Mouse (Mus musculus) adipocyte (in vitro differentiated cells): ENCODE measurements around the gene Cdkn1a.
"Not testable (repeated sequence)": the region's sequence is repeated elsewhere in the genome, so short reads cannot be mapped to it uniquely, and the experiment has no call there.

Experiments used
- DNase-seq: peaks from one replicate; pipeline ENCODE4 v3.0.0-alpha.2; 2016; ENCODE audit warnings: low spot score

Cdkn1a gene

DNA sequence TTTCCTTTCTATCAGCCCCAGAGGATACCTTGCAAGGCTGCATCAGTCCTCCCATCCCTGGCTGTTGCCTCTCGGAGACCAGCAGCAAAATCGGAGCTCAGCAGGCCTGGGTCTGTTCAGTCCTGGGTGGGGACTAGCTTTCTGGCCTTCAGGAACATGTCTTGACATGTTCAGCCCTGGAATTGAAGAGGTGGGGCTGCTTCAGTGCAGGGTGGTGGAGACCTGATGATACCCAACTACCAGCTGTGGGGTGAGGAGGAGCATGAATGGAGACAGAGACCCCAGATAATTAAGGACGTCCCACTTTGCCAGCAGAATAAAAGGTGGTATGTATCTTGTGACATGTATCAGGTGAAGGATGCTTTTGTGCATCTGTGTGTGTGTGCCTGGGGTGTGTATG lies at the start of gene Cdkn1a:
Gene Cdkn1a, plus strand, starts transcription at position 201 of the 400 bp plus-strand sequence.
- DNase-seq, result no peak

- DNase-seq, result not testable (repeated sequence)
Observed at GRCm38 (mm10) chr17:29041632-29042031, 49.1 kb upstream of the Cdkn1a start.

GRCm38 (mm10) chr17:29042569-29042968 lies 48.2 kb upstream of the Cdkn1a start:
- no peak for DNase-seq

GRCm38 (mm10) chr17:29043583-29043982 lies 47.2 kb upstream of the Cdkn1a start:
- DNase-seq, result no peak

- DNase-seq, result peak; percentile 26
Observed at GRCm38 (mm10) chr17:29044146-29044924, 46.4 kb upstream of the Cdkn1a start.

- peak; percentile 94 for DNase-seq
Observed at GRCm38 (mm10) chr17:29044925-29045319, 45.9 kb upstream of the Cdkn1a start.

DNA sequence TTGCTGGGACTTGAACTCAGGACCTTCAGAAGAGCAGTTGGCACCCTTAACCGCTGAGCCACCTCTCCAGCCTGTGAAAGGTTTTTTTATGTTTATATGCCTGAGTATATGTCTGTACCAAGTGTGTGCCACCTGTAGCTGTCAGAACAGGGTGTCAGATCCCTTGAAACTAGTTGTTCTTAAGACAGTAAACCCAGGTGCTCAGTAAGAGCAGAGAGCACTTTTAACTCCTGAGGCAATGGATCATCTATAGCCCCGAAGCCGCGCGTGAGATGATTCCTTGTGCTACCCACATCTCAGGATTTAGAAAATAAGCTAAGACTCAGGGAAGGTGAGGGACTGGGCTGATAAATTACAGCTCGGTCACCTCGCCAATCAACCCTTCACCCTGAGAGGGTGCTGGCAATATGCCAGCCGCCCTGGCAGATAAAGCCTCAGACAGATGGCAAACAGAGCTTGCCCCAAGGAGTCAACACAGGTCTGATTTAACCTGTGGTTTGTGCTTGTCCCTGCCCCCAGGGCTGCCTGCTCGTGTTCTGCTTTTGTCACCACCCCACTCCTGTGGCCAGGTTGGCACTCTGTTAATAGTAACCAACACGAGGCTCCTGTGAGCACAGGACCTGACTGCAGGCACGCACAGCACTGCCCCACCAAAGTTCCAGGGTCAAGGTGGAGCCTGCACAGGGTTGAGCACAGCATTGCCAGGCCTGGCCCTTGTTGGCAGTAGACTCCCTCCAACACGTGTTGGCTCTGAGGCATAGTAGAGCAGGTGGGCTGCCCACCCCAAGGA lies 44.8 kb upstream of the Cdkn1a start:
- DNase-seq, result peak; percentile 63

GRCm38 (mm10) chr17:29046863-29047262 lies 43.9 kb upstream of the Cdkn1a start:
- DNase-seq, result no peak

GRCm38 (mm10) chr17:29047697-29048514 lies 42.9 kb upstream of the Cdkn1a start:
- DNase-seq, result no peak

GRCm38 (mm10) chr17:29048748-29049507 lies 41.8 kb upstream of the Cdkn1a start:
- DNase-seq, result peak; percentile 90

DNA sequence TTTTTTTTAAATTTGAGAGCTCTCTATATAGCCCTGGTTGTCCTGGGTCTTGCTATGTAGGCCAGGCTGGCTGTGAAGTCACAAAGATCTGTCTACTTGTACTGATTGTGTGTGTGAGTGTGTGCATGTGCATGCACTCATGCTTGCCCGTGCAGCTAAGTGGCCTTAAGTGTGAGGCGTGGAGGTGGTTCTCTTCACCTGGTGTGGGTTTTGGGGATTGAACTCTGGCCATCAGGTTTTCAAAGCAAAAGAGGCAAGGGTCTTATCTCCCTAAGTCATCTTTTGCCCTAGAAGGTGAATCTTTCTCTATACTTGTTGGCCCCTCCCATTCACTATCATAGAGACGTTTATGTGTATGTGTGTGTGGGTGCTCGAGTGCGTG lies 41.3 kb upstream of the Cdkn1a start:
- DNase-seq, result no peak

DNA sequence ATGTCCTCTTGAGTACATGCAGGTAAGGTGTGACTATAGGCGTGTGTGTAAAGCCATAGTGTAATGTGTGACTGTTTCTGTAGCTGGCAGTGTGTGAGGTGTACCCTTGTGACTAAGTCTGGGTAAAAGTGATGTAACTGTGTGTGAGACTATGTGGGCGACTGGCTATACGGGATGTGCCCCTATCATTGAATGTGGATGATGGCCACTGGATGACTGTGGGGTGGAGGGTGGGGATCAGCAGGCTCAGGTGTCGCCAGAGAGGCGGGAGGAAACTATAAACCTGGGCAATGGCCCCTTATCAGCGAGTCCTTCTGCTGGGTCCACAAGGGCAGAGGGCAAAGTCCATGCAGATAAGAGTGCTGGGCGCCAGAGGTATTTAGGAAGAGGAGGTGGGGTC lies 40.9 kb upstream of the Cdkn1a start:
- DNase-seq, result no peak

DNA sequence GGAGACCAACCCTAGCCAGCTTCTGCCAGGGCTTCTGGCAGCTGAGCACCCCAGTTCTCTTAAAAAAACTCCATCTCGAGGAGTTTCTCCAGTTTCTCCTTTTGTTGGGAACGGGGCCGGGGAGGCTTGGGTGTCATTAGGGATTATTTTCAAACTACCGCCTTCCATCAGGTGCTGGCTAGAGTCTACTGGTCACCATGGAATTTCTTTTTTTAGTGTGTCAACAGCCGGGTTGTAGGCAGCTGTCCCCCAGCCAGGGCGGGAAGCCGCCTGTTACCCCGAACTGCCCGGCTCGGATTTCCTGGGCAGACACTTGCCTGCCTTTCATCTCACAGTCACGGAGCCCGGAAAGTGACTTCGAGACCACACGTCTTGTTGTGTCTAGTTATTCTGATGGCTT lies 40.0 kb upstream of the Cdkn1a start:
- DNase-seq, result no peak

- DNase-seq, result no peak
Observed at GRCm38 (mm10) chr17:29053067-29053466, 37.7 kb upstream of the Cdkn1a start.

DNA sequence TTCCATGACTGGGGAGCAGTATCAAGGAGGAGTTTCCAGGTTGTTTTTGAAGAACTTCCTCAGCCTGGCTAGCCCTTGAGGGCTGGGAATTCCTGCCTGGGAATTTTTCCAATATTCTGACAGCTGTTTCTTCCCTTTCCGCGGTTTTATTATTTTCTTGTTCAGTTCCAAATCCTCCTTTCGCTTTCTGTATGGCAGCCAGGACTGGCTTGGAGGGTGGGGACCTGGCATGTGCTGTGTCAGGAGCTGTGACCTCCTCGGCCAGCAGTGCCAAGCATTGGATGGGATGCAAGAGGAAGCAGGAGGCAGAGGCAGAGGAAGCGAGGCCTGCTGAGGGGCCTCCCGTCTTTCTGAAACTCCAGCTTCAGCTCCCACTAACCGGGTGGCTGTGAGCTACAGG lies 36.9 kb upstream of the Cdkn1a start:
- peak; percentile 95 for DNase-seq

GRCm38 (mm10) chr17:29054429-29054828 lies 36.3 kb upstream of the Cdkn1a start:
- DNase-seq, result no peak

DNA sequence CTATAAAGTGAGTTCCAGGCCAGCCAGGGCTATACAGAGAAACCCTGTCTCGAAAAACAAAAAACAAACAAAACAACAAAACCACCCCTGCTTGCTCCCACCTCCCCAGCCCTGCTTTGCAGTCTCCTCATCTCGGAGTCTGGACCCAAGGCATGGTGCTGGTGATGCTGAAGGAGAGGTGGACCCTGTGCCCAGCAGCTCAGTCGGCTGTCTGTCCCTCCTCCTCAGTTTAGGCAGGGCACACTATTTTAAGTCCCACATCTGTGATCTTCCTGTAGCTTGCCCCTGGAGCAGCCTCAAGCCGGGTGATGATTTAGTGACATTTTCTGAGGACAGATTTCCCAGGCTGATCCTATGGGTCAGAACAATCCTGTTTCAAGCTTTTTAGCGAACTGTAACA lies 35.2 kb upstream of the Cdkn1a start:
- no peak for DNase-seq

- no peak for DNase-seq
Observed at GRCm38 (mm10) chr17:29056207-29056606, 34.6 kb upstream of the Cdkn1a start.

- DNase-seq, result no peak
Observed at GRCm38 (mm10) chr17:29056699-29057151, 34.1 kb upstream of the Cdkn1a start.

DNA sequence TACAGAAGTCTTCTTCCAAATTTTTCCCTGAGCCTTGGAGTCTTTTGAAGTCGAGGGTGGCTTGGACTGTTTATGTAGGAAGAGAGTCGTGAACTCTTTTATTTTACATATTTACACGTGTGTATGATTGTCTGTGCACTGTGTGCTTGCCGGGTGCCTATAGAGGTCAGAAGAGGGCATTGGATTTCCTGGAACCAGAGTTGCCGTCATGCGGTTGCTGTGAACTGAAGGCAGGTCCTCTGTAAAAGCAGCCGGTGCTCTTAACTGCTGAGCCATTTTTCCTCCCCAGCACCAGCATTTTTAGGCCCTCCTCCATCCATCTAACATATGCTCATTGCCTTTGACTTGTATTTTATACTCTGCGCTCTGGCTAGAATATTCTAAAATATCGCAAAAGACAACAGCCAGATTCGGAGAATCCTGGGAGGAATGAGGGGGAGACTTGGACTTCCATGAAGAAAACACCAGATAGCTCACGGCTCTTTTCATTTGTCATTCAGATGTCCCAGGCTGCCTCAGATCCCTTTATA lies 33.4 kb upstream of the Cdkn1a start:
- no peak for DNase-seq

DNA sequence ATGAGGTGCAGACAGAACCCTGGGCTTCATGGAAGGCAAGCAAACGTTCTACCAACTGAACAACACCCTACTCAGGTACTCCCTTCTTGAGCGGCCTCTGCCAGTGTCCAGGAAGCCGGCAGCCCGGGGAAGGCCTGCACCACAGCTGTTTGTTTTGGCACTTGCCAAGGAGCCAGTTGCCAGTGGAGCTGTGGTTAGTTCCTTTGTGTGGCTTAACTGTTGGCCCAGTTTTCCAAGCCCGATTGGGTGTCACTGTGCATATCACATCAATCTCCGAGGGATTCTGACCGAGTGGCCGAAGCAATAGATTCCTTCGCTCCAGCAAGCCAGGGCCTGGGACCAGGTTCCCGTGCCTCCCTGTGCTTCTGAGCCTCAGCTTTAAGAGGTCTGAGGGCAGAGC lies 32.8 kb upstream of the Cdkn1a start:
- DNase-seq, result peak; percentile 92
